Comparison of ENCODE assay signal across 10 mouse cellular contexts in genomic region chr5:34251794-34252193, GRCm38 (mm10). TPM values are rescaled to one million over a fixed set of nuclear protein-coding genes. Genes with fewer than 3 reads are reported as not detected.
DNase-seq lines count a peak whose midpoint lies in the region; ATAC-seq lines count a peak whose summit lies in the region.
"Had no signal": no experiment of that assay in that cellular context is flagged by ENCODE, and none has a peak within 500 bp of the region (broad histone marks: within the 10 kb centered on the region; RNA-seq: fewer than 3 reads in every experiment).

No protein-coding gene starts in this region.

- H3K4me1 ChIP-seq in limb, embryonic 13.5 days = peaks cover 29% of the 10 kb centered on the region
- H3K4me1 ChIP-seq in limb, embryonic 10.5 days = peaks cover 11% of the 10 kb centered on the region; the same call in 1 of the 2 replicates
- H3K4me1 ChIP-seq in hindbrain, embryonic 14.5 days (replicated peaks; ENCODE audit: control insufficient read depth, insufficient read depth, low read length) = peaks cover 28% of the 10 kb centered on the region
- peaks cover 38% of the 10 kb centered on the region for H3K4me1 ChIP-seq in neural tube, embryonic 15.5 days

- intact Hi-C loops in gastrocnemius, postnatal 36 days (cut with DNase I) = no loop called here
- intact Hi-C loops in heart, postnatal 25 days (cut with DNase I) = no loop called here

- H3K9ac ChIP-seq in limb, embryonic 13.5 days = 0 out of 2 replicates have a peak overlapping the region, but pooled peaks have one; percentile 8
- H3K9ac ChIP-seq in hindbrain, embryonic 14.5 days = no peak overlapping the region
- no peak overlapping the region for H3K9ac ChIP-seq in neural tube, embryonic 15.5 days (replicated peaks)
- H3K9ac ChIP-seq: stomach, embryonic 15.5 days had no signal

- 77% methylated on average over 4 of the region's 4 CpGs for WGBS in limb, embryonic 13.5 days
- WGBS in limb, embryonic 10.5 days = 76% methylated on average over 4 of the region's 4 CpGs
- 33% methylated on average over 4 of the region's 4 CpGs for WGBS in hindbrain, embryonic 14.5 days
- 14% methylated on average over 4 of the region's 4 CpGs for WGBS in neural tube, embryonic 15.5 days

- no peak overlapping the region for H3K4me2 ChIP-seq in limb, embryonic 13.5 days (replicated peaks)
- H3K4me2 ChIP-seq in hindbrain, embryonic 14.5 days (replicated peaks) = no peak overlapping the region
- H3K4me2 ChIP-seq in neural tube, embryonic 15.5 days = no peak overlapping the region
- H3K4me2 ChIP-seq: stomach, embryonic 15.5 days had no signal

- H3K9me3 ChIP-seq in limb, embryonic 13.5 days = no peaks in the 10 kb centered on the region
- no peaks in the 10 kb centered on the region for H3K9me3 ChIP-seq in limb, embryonic 10.5 days (replicated peaks)
- no peaks in the 10 kb centered on the region for H3K9me3 ChIP-seq in hindbrain, embryonic 14.5 days (ENCODE audit: control insufficient read depth, low read length)
- no peaks in the 10 kb centered on the region for H3K9me3 ChIP-seq in neural tube, embryonic 15.5 days (replicated peaks)
- H3K9me3 ChIP-seq: stomach, embryonic 15.5 days had no signal

- H3K36me3 ChIP-seq in limb, embryonic 13.5 days = no peaks in the 10 kb centered on the region
- H3K36me3 ChIP-seq in limb, embryonic 10.5 days = no peaks in the 10 kb centered on the region
- no peaks in the 10 kb centered on the region for H3K36me3 ChIP-seq in hindbrain, embryonic 14.5 days (replicated peaks; ENCODE audit: control insufficient read depth, insufficient read depth)
- H3K36me3 ChIP-seq in neural tube, embryonic 15.5 days = no peaks in the 10 kb centered on the region
- H3K36me3 ChIP-seq: stomach, embryonic 15.5 days had no signal

- H3K27me3 ChIP-seq in limb, embryonic 13.5 days = no peaks in the 10 kb centered on the region
- no peaks in the 10 kb centered on the region for H3K27me3 ChIP-seq in limb, embryonic 10.5 days (ENCODE audit: low read depth, poor library complexity, severe bottlenecking)
- H3K27me3 ChIP-seq in hindbrain, embryonic 14.5 days (ENCODE audit: control insufficient read depth, insufficient read depth, low read length) = no peaks in the 10 kb centered on the region
- H3K27me3 ChIP-seq in neural tube, embryonic 15.5 days (replicated peaks) = no peaks in the 10 kb centered on the region
- H3K27me3 ChIP-seq: stomach, embryonic 15.5 days had no signal

- no peak overlapping the region for H3K4me3 ChIP-seq in limb, embryonic 13.5 days
- H3K4me3 ChIP-seq in limb, embryonic 10.5 days = no peak overlapping the region
- H3K4me3 ChIP-seq in hindbrain, embryonic 14.5 days (replicated peaks; ENCODE audit: low read length) = no peak overlapping the region
- H3K4me3 ChIP-seq in neural tube, embryonic 15.5 days (replicated peaks) = no peak overlapping the region
- H3K4me3 ChIP-seq: stomach, embryonic 15.5 days had no signal

- no peak for ATAC-seq in limb, embryonic 13.5 days (ENCODE audit: low FRiP score, low read depth)
- ATAC-seq in hindbrain, embryonic 14.5 days (ENCODE audit: low FRiP score) = no peak
- no peak for ATAC-seq in neural tube, embryonic 15.5 days (ENCODE audit: low FRiP score)
- ATAC-seq: activated CD4-positive, CD25-positive, alpha-beta regulatory T cell, adult 4 months had no signal

- no peak overlapping the region for H3K27ac ChIP-seq in limb, embryonic 13.5 days
- H3K27ac ChIP-seq in limb, embryonic 10.5 days = no peak overlapping the region
- peak overlapping the region; percentile 68 for H3K27ac ChIP-seq in hindbrain, embryonic 14.5 days
- H3K27ac ChIP-seq in neural tube, embryonic 15.5 days (replicated peaks) = peak overlapping the region; percentile 60
- H3K27ac ChIP-seq: stomach, embryonic 15.5 days had no signal

- no peak for DNase-seq in limb, embryonic 10.5 days (ENCODE audit: low spot score)
- peak; percentile 29 for DNase-seq in embryo, embryonic 10.5 days (ENCODE audit: low spot score)
- no peak for DNase-seq in hindbrain, embryonic 14.5 days (ENCODE audit: low spot score)
- DNase-seq in gastrocnemius, postnatal 36 days = no peak
- no peak for DNase-seq in thymus, postnatal 36 days
- DNase-seq in heart, postnatal 25 days (ENCODE audit: low spot score) = no peak

RNA-seq across cellular contexts. Expression of gene Zfyve28, which starts 36.5 kb away (rescaled TPM):
- 0.93 and 1.3 TPM in 2 replicates for polyA plus RNA-seq in limb, embryonic 13.5 days (2015; fragmentation: Nextera tagmentation; extraction: Ambion mirVana)
- 0.62 and 0.76 TPM in 2 replicates for polyA plus RNA-seq in limb, embryonic 10.5 days (2016; fragmentation: Nextera tagmentation; extraction: Ambion mirVana)
- 3.8 and 4.6 TPM in 2 replicates for polyA plus RNA-seq in hindbrain, embryonic 14.5 days (2014; fragmentation: Nextera tagmentation; extraction: Ambion mirVana)
- 6.3 and 7.5 TPM in 2 replicates for polyA plus RNA-seq in neural tube, embryonic 15.5 days (2015; fragmentation: Nextera tagmentation; extraction: Ambion mirVana)
- total RNA-seq in gastrocnemius, postnatal 36 days (2021) = 1 to 10 TPM; 1.0 to 1.2 TPM
- total RNA-seq in heart, postnatal 25 days (2021) = under 1 TPM; 0.36 to 0.60 TPM

RNA-seq across cellular contexts. Expression of gene Cfap99, which starts 36.6 kb away (rescaled TPM):
- not detected in 2 replicates for polyA plus RNA-seq in limb, embryonic 13.5 days (2015; fragmentation: Nextera tagmentation; extraction: Ambion mirVana)
- not detected in 2 replicates for polyA plus RNA-seq in limb, embryonic 10.5 days (2016; fragmentation: Nextera tagmentation; extraction: Ambion mirVana)
- 0.09 and 0.15 TPM in 2 replicates for polyA plus RNA-seq in hindbrain, embryonic 14.5 days (2014; fragmentation: Nextera tagmentation; extraction: Ambion mirVana)
- 0.08 TPM in 1 of 2 replicates, not detected in the other for polyA plus RNA-seq in neural tube, embryonic 15.5 days (2015; fragmentation: Nextera tagmentation; extraction: Ambion mirVana)
- not detected for total RNA-seq in gastrocnemius, postnatal 36 days (2021)
- not detected for total RNA-seq in heart, postnatal 25 days (2021)
- polyA plus RNA-seq: activated CD4-positive, CD25-positive, alpha-beta regulatory T cell, adult 4 months; stomach, embryonic 15.5 days had no signal

Comparison
In these comparisons a context has a peak if more than half of its experiments do, and no peak if none do; other contexts are left out.
1. H3K27ac ChIP-seq: peak in hindbrain, embryonic 14.5 days (single experiment) and neural tube, embryonic 15.5 days (single experiment); none in limb, embryonic 13.5 days (single experiment) and limb, embryonic 10.5 days (single experiment).